Mouse (Mus musculus): ENCODE results near the gene Srgap1. TPM values are rescaled to one million over a fixed set of nuclear protein-coding genes. Genes with fewer than 3 reads are reported as not detected.
A peak's percentile ranks its signal among the peaks of the same experiment; 100 is the strongest.

Gene Srgap1
- polyA plus RNA-seq, 1 experiment from 2014 or later: 18.7 TPM

- WGBS: 17% methylated on average over 29 of the region's 44 CpGs
- ATAC-seq (ENCODE audit: low FRiP score, low TSS enrichment): peak; percentile 75
- 0 out of 2 replicates have a peak, but pooled peaks cover 4% of the 10 kb centered on the region for H3K4me1 ChIP-seq (ENCODE audit: control insufficient read depth, insufficient read depth, low read length)
- peak overlapping the region; percentile 92 for H3K9ac ChIP-seq (ENCODE audit: low read depth, low read length)
- H3K27me3 ChIP-seq (ENCODE audit: control insufficient read depth, insufficient read depth, low read length): no peaks in the 10 kb centered on the region
- peak overlapping the region; percentile 68 for H3K4me2 ChIP-seq (replicated peaks; ENCODE audit: low read depth, low read length)
- peak overlapping the region; percentile 80 for H3K4me3 ChIP-seq (ENCODE audit: low read length)
- peak overlapping the region; percentile 85 for H3K27ac ChIP-seq (ENCODE audit: low read depth, low read length)
- H3K9me3 ChIP-seq (ENCODE audit: control insufficient read depth, low read length): no peaks in the 10 kb centered on the region
- H3K36me3 ChIP-seq (ENCODE audit: control insufficient read depth, insufficient read depth, low read length): 0 out of 2 replicates have a peak, but pooled peaks cover 2% of the 10 kb centered on the region
Measured at GRCm38 (mm10) chr10:122047727-122048365, 731 bp upstream of the Srgap1 start.

DNA sequence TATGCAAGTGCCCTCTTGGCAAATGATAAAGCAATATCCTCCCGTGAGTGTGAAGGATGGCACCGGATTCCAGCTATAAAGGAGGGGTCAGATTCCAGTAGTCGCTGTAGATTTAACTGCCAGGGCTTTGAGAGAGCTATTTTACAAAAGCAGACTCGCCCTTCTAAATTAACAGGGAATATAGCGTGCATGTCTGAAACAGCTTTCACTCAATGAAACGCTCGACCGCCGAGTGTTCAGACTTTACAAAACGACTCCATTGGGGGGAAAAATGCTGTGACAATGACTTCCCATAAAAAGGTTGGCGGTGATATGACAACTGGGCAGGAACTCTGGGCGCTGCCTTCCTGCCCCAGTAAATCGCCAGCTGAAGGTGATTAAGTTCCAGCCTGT is 608 bp downstream of the Srgap1 start:
- Histone ChIP-seq H3K9ac (ENCODE audit: low read depth, low read length) (peak overlapping the region; percentile 92), H3K9me3 (ENCODE audit: control insufficient read depth, low read length) (no peaks in the 10 kb centered on the region), H3K4me1 (ENCODE audit: control insufficient read depth, insufficient read depth, low read length) (0 out of 2 replicates have a peak, but pooled peaks cover 4% of the 10 kb centered on the region), H3K36me3 (ENCODE audit: control insufficient read depth, insufficient read depth, low read length) (peaks cover 2% of the 10 kb centered on the region; the same call in 1 of the 2 replicates), H3K4me2 (replicated peaks; ENCODE audit: low read depth, low read length) (peak overlapping the region; percentile 68), H3K4me3 (ENCODE audit: low read length) (peak overlapping the region; percentile 80), H3K27ac (ENCODE audit: low read depth, low read length) (peak overlapping the region; percentile 85), H3K27me3 (ENCODE audit: control insufficient read depth, insufficient read depth, low read length) (no peaks in the 10 kb centered on the region)
- under 1% methylated on average over 13 of the region's 13 CpGs for WGBS
- no peak for ATAC-seq (ENCODE audit: low FRiP score, low TSS enrichment)

DNA sequence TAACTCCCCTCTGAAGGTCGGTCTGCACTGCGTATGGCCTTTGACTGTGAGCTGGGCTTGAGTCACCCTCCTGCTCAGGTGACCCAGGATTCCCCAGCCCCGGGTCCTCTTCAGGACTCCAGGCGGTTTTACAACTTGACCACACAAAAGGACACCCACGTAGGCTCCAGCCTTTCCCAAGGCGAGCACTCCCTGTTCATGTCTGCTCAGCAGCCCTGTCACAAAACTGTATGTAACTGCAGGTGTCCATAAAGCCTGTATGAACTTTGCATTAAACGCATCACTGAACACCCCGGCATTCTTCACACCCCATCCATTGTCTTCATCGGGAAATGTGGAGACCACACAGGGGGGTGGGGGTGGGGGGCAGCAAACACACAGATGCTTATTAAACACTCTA is 1.2 kb downstream of the Srgap1 start:
- H3K27me3 ChIP-seq (ENCODE audit: control insufficient read depth, insufficient read depth, low read length): no peaks in the 10 kb centered on the region
- 8% methylated on average over 9 of the region's 9 CpGs for WGBS
- H3K27ac ChIP-seq (ENCODE audit: low read depth, low read length): no peak overlapping the region
- H3K36me3 ChIP-seq (ENCODE audit: control insufficient read depth, insufficient read depth, low read length): peaks cover 2% of the 10 kb centered on the region; the same call in 1 of the 2 replicates
- peak overlapping the region; percentile 92; the same call in 1 of the 2 replicates for H3K9ac ChIP-seq (ENCODE audit: low read depth, low read length)
- 0 out of 2 replicates have a peak, but pooled peaks have one; percentile 14 for ATAC-seq (ENCODE audit: low FRiP score, low TSS enrichment)
- H3K4me2 ChIP-seq (replicated peaks; ENCODE audit: low read depth, low read length): peak overlapping the region; percentile 68
- no peaks in the 10 kb centered on the region for H3K9me3 ChIP-seq (ENCODE audit: control insufficient read depth, low read length)
- H3K4me3 ChIP-seq (ENCODE audit: low read length): peak overlapping the region; percentile 80
- 0 out of 2 replicates have a peak, but pooled peaks cover 4% of the 10 kb centered on the region for H3K4me1 ChIP-seq (ENCODE audit: control insufficient read depth, insufficient read depth, low read length)

DNA sequence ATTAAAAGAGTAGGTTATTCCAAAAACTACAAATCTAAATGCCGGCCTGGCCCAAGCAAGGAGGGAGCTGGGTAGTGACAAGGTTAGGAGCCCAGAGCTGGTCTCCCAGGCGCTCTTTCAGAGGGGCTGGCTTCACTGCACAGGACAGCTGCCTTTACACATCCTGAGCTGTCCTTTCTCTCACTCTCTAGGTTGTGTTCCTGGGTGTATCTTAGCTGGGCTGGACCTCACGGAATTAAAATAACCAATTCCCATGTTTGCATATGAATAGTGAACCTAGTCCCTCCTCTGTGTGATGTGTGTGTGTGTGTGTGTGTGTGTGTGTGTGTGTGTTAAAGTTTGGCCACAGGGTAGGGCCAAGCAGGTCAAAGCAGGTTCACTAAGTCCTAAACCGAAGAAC is 2.2 kb downstream of the Srgap1 start:
- peaks cover 2% of the 10 kb centered on the region; the same call in 1 of the 2 replicates for H3K36me3 ChIP-seq (ENCODE audit: control insufficient read depth, insufficient read depth, low read length)
- no peak overlapping the region for H3K9ac ChIP-seq (ENCODE audit: low read depth, low read length)
- H3K4me2 ChIP-seq (replicated peaks; ENCODE audit: low read depth, low read length): peak overlapping the region; percentile 17; the same call in 1 of the 2 replicates
- H3K4me1 ChIP-seq (ENCODE audit: control insufficient read depth, insufficient read depth, low read length): 0 out of 2 replicates have a peak, but pooled peaks cover 4% of the 10 kb centered on the region
- no peaks in the 10 kb centered on the region for H3K9me3 ChIP-seq (ENCODE audit: control insufficient read depth, low read length)
- H3K4me3 ChIP-seq (ENCODE audit: low read length): no peak overlapping the region; the same call in 1 of the 2 replicates
- H3K27me3 ChIP-seq (ENCODE audit: control insufficient read depth, insufficient read depth, low read length): no peaks in the 10 kb centered on the region
- no peak for ATAC-seq (ENCODE audit: low FRiP score, low TSS enrichment)
- H3K27ac ChIP-seq (ENCODE audit: low read depth, low read length): no peak overlapping the region
- 74% methylated on average over 4 of the region's 4 CpGs for WGBS

GRCm38 (mm10) chr10:122040372-122040771 is 6.7 kb downstream of the Srgap1 start:
- ATAC-seq (ENCODE audit: low FRiP score, low TSS enrichment): no peak
- Histone ChIP-seq H3K4me1 (ENCODE audit: control insufficient read depth, insufficient read depth, low read length) (no peaks in the 10 kb centered on the region), H3K27me3 (ENCODE audit: control insufficient read depth, insufficient read depth, low read length) (no peaks in the 10 kb centered on the region), H3K4me2 (replicated peaks; ENCODE audit: low read depth, low read length) (no peak overlapping the region), H3K4me3 (ENCODE audit: low read length) (no peak overlapping the region), H3K27ac (ENCODE audit: low read depth, low read length) (no peak overlapping the region), H3K9me3 (ENCODE audit: control insufficient read depth, low read length) (no peaks in the 10 kb centered on the region), H3K9ac (ENCODE audit: low read depth, low read length) (no peak overlapping the region), H3K36me3 (ENCODE audit: control insufficient read depth, insufficient read depth, low read length) (peaks cover 2% of the 10 kb centered on the region; the same call in 1 of the 2 replicates)
- WGBS: 61% methylated on average over 4 of the region's 4 CpGs

- H3K4me3 ChIP-seq (ENCODE audit: low read length): no peak overlapping the region
- H3K27me3 ChIP-seq (ENCODE audit: control insufficient read depth, insufficient read depth, low read length): no peaks in the 10 kb centered on the region
- H3K27ac ChIP-seq (ENCODE audit: low read depth, low read length): no peak overlapping the region
- no peak overlapping the region for H3K9ac ChIP-seq (ENCODE audit: low read depth, low read length)
- peaks cover 2% of the 10 kb centered on the region; the same call in 1 of the 2 replicates for H3K36me3 ChIP-seq (ENCODE audit: control insufficient read depth, insufficient read depth, low read length)
- H3K4me1 ChIP-seq (ENCODE audit: control insufficient read depth, insufficient read depth, low read length): no peaks in the 10 kb centered on the region
- no peaks in the 10 kb centered on the region for H3K9me3 ChIP-seq (ENCODE audit: control insufficient read depth, low read length)
- H3K4me2 ChIP-seq (replicated peaks; ENCODE audit: low read depth, low read length): no peak overlapping the region
- 86% methylated on average over 4 of the region's 4 CpGs for WGBS
- ATAC-seq (ENCODE audit: low FRiP score, low TSS enrichment): no peak
Measured at GRCm38 (mm10) chr10:122039566-122039965, 7.5 kb downstream of the Srgap1 start.

DNA sequence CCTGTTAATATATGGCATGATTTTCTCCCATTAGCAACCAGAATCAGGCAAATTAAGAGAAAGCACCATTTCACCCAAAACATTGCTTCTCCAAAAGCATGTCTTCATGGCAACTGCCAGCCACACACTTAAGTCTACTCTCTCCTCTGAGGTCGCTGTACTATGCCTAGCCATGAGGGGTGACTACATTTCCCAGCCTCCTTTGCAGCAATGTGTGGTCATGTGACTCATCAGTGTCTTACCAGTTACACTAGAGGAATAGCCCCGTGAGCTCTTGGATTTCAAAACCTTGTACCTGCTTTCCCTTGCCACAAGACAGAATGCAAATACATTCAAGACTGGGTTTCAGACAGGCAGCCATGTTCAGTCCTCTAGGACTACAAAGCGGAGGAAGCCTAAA is 8.6 kb downstream of the Srgap1 start:
- Histone ChIP-seq H3K9me3 (ENCODE audit: control insufficient read depth, low read length) (no peaks in the 10 kb centered on the region), H3K36me3 (ENCODE audit: control insufficient read depth, insufficient read depth, low read length) (peaks cover 2% of the 10 kb centered on the region; the same call in 1 of the 2 replicates), H3K27ac (ENCODE audit: low read depth, low read length) (no peak overlapping the region), H3K4me2 (replicated peaks; ENCODE audit: low read depth, low read length) (no peak overlapping the region), H3K9ac (ENCODE audit: low read depth, low read length) (no peak overlapping the region), H3K27me3 (ENCODE audit: control insufficient read depth, insufficient read depth, low read length) (no peaks in the 10 kb centered on the region), H3K4me3 (ENCODE audit: low read length) (no peak overlapping the region), H3K4me1 (ENCODE audit: control insufficient read depth, insufficient read depth, low read length) (no peaks in the 10 kb centered on the region)
- WGBS: 47% methylated on average over 3 of the region's 3 CpGs
- ATAC-seq (ENCODE audit: low FRiP score, low TSS enrichment): 0 out of 2 replicates have a peak, but pooled peaks have one; percentile 56

DNA sequence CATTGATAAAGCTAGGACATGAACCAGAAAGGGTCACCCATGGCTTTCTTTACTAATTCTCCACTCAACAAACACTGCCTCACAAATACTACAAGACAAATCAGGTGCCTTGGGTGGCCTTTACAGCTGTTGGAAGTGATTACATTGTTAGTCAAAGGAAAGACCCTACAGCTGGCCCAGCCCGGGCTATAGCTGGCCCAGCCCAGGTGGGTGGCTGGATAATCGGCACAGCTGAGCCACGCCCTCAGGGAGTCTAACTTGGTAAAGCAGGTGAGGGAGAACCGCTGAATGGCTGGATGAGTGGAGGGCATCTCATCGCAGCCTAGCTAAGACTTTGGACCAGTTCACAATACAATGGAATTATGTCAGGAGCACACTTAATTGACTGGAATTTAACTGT is 13.8 kb downstream of the Srgap1 start:
- Histone ChIP-seq H3K27ac (ENCODE audit: low read depth, low read length) (no peak overlapping the region), H3K9me3 (ENCODE audit: control insufficient read depth, low read length) (no peaks in the 10 kb centered on the region), H3K36me3 (ENCODE audit: control insufficient read depth, insufficient read depth, low read length) (no peaks in the 10 kb centered on the region), H3K27me3 (ENCODE audit: control insufficient read depth, insufficient read depth, low read length) (no peaks in the 10 kb centered on the region), H3K4me3 (ENCODE audit: low read length) (no peak overlapping the region), H3K4me2 (replicated peaks; ENCODE audit: low read depth, low read length) (no peak overlapping the region), H3K4me1 (ENCODE audit: control insufficient read depth, insufficient read depth, low read length) (peaks cover 8% of the 10 kb centered on the region), H3K9ac (ENCODE audit: low read depth, low read length) (no peak overlapping the region)
- ATAC-seq (ENCODE audit: low FRiP score, low TSS enrichment): no peak
- WGBS: 87% methylated on average over 5 of the region's 5 CpGs

DNA sequence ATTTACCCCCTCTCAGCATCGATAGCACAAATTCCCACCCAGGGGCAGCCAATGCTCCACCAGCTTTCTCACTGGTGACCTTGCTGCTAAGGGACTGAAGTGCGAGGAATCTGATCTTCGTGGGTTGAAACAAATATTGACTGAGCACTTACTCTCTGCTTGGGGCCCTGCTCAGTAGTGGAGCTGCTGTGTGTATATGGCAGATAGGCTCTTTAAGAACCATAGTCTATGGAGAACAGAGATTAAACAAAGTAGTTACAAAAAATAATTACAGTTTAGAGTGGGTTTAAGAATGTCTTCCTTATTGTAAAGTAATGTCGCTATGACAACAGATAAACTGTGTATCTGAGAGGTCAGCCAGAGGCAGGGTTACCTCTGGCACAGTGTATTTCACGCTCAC is 16.7 kb downstream of the Srgap1 start:
- 72% methylated on average over 5 of the region's 5 CpGs for WGBS
- Histone ChIP-seq H3K27ac (ENCODE audit: low read depth, low read length) (no peak overlapping the region), H3K4me2 (replicated peaks; ENCODE audit: low read depth, low read length) (no peak overlapping the region), H3K9me3 (ENCODE audit: control insufficient read depth, low read length) (no peaks in the 10 kb centered on the region), H3K9ac (ENCODE audit: low read depth, low read length) (no peak overlapping the region), H3K36me3 (ENCODE audit: control insufficient read depth, insufficient read depth, low read length) (no peaks in the 10 kb centered on the region), H3K27me3 (ENCODE audit: control insufficient read depth, insufficient read depth, low read length) (no peaks in the 10 kb centered on the region), H3K4me3 (ENCODE audit: low read length) (no peak overlapping the region), H3K4me1 (ENCODE audit: control insufficient read depth, insufficient read depth, low read length) (peaks cover 8% of the 10 kb centered on the region)
- no peak for ATAC-seq (ENCODE audit: low FRiP score, low TSS enrichment)

Measured in kidney, embryonic 14.5 days (tissue).